Mouse (Mus musculus): ENCODE measurements around the gene Mxd3.

- no peak for TF ChIP-seq CTCF (IDR thresholded peaks at IDR 0.05; ENCODE audit: control insufficient read depth, insufficient read depth, insufficient read length)
- TF ChIP-seq MYOD1 (IDR thresholded peaks at IDR 0.05; ENCODE audit: control insufficient read depth, insufficient read length, low read depth): no peak
Observed at GRCm38 (mm10) chr13:55335701-55336100, 6.1 kb upstream of the Mxd3 start.
